Mouse (Mus musculus): ENCODE measurements at regions not wholly inside any gene's neighbourhood (a gene's known extent, or its start where the extent isn't known, plus 50 kb on each side); places are given as distances from the start of the nearest gene placed in this dataset.

- no peak for DNase-seq
Measured at GRCm38 (mm10) chr1:144316251-144316650, 67.2 kb upstream of the Rgs1 start.

- no peak for DNase-seq
Measured at GRCm38 (mm10) chr1:144314382-144314781, 65.3 kb upstream of the Rgs1 start.

GRCm38 (mm10) chr1:144313318-144313717, 64.3 kb upstream of the Rgs1 start:
- DNase-seq: no peak

GRCm38 (mm10) chr1:144309901-144310300, 60.9 kb upstream of the Rgs1 start:
- DNase-seq: no peak

GRCm38 (mm10) chr1:144308313-144308712, 59.3 kb upstream of the Rgs1 start:
- no peak for DNase-seq

- DNase-seq: no peak
Measured at GRCm38 (mm10) chr1:144307854-144308285, 58.8 kb upstream of the Rgs1 start.

GRCm38 (mm10) chr1:144307017-144307853, 58.2 kb upstream of the Rgs1 start:
- DNase-seq: no peak

- no peak for DNase-seq
Measured at GRCm38 (mm10) chr1:144306284-144306683, 57.2 kb upstream of the Rgs1 start.

GRCm38 (mm10) chr1:144300670-144301069, 51.6 kb upstream of the Rgs1 start:
- DNase-seq: no peak
